Mouse (Mus musculus): ENCODE results near the gene Sytl3. TPM values are rescaled to one million over a fixed set of nuclear protein-coding genes. Genes with fewer than 3 reads are reported as not detected.

The Sytl3 gene
- polyA plus RNA-seq, 1 experiment, result 0.14 TPM

DNA sequence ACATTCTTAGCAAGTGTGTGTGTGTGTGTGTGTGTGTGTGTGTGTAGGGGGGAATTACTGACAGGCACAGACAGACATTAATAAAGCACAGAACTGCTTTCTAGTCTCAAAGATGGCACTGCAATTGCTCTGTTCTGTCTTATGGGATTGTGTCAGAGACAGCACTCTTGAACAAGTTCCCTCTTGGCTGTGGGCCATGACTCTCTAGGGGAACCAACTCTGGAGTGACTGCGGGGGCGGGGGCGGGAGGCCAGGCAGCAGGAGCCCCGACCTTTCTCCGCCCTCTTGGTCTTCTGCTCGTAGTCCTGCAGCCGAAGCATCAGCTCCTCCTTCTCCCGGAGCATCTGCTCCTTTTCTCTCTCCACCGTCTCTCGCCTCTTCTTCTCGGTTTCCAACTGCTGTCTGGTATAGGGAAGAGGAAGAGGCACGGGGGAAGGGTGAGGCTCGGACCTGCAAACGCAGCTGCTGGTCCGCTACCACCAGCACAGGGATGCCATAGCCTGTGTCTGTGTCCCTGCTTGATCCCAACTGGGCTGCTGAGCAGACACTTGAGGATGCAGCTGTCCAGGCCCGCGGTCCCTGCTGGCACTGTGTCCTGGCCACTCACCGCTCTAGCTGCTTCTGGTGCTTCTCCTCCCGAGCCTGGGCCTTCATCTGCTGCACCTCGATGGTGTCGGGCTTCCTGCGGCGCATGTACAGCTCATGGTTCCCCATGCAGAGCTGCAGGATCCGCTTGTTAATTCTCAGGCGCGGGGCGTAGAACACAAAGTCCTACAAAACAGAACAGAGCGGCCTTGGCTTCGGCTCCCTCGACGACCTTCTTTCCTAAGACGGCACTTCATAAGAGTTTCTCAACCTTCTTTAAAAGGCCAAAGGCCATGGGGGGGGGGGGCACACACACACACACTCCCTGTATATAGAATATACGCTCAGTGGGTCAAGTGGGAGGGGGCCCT is 83.5 kb downstream of the Sytl3 start:
- peaks cover 78% of the 10 kb centered on the region for H3K36me3 ChIP-seq (ENCODE audit: control insufficient read depth, insufficient read depth)
- H3K4me3 ChIP-seq (ENCODE audit: insufficient read depth, poor library complexity, severe bottlenecking), result no peak overlapping the region
- no peaks in the 10 kb centered on the region for H3K27me3 ChIP-seq (ENCODE audit: control insufficient read depth, insufficient read depth, insufficient read length)
- H3K79me3 ChIP-seq (ENCODE audit: low read depth), result no peaks in the 10 kb centered on the region
- H3K79me2 ChIP-seq (ENCODE audit: control insufficient read depth, insufficient read depth), result no peaks in the 10 kb centered on the region
- TF ChIP-seq USF1 (IDR thresholded peaks at IDR 0.05; ENCODE audit: low read depth) (no peak), CTCF (IDR thresholded peaks at IDR 0.05; ENCODE audit: control insufficient read depth, insufficient read depth, insufficient read length) (no peak), CEBPB (IDR thresholded peaks at IDR 0.05; ENCODE audit: low read depth) (no peak), FOSL1 (IDR thresholded peaks at IDR 0.05; ENCODE audit: insufficient read depth, low read length, poor library complexity, severe bottlenecking) (no peak), MYOD1 (IDR thresholded peaks at IDR 0.05; ENCODE audit: control insufficient read depth, insufficient read length, low read depth) (no peak), MYOG (IDR thresholded peaks at IDR 0.05; ENCODE audit: control insufficient read depth, extremely low read depth, insufficient read length) (no peak), MAX (IDR thresholded peaks at IDR 0.05) (no peak)
- no peak overlapping the region for H3ac ChIP-seq (ENCODE audit: control insufficient read depth, insufficient read length, low read depth)

DNA sequence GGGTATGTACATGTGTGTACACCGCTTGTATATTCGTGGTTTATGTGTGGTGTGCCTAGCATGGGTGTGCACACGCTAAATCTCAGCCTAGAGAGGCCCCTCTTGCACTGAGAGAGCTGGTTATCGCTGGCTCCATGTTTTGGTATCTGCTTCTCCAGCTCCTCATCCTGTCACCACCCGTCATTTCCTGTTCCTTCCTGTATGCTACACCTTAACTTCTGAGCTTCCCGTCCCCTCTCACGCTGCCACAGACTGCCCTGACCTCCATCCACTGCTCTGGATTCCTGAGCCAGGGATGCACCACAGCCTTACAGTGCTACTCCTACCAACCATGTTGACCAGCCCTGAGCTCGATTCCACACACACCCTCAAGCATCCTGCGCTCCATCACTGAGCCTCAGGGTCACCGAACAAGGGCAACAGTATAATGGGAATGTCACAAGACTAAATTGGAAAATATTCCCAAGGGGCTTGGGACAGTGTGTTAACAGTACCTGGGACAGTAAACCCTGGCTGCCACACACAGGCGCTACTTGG is 84.2 kb downstream of the Sytl3 start:
- Histone ChIP-seq H3K27me3 (ENCODE audit: control insufficient read depth, insufficient read depth, insufficient read length) (no peaks in the 10 kb centered on the region), H3K4me3 (ENCODE audit: insufficient read depth, poor library complexity, severe bottlenecking) (no peak overlapping the region), H3K79me3 (ENCODE audit: low read depth) (no peaks in the 10 kb centered on the region), H3K36me3 (ENCODE audit: control insufficient read depth, insufficient read depth) (peaks cover 80% of the 10 kb centered on the region), H3K79me2 (ENCODE audit: control insufficient read depth, insufficient read depth) (peaks cover 5% of the 10 kb centered on the region), H3ac (ENCODE audit: control insufficient read depth, insufficient read length, low read depth) (no peak overlapping the region)
- TF ChIP-seq MAX (IDR thresholded peaks at IDR 0.05), result no peak
- no peak for TF ChIP-seq FOSL1 (IDR thresholded peaks at IDR 0.05; ENCODE audit: insufficient read depth, low read length, poor library complexity, severe bottlenecking)

DNA sequence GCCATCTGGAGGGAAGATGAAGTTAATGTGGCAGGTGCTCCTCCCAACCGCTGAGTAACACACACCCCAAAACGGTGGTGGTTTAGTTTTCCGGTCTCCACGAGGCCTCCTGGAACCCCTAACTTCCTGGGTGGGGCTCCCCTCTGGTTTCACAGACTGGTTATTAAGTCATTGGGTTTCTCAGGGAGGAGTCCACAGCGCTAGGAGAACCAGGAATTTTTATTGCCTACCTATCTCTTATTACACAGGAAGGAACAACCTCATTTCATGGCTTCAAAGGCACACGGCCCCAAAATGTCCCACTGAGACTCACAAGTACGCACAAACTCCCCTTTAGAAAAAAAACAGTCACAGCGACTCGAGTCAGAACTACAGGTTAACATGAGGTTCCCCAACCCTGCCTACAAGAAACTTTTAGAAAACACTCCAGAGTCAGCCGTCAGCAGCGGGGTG is 84.9 kb downstream of the Sytl3 start:
- TF ChIP-seq CEBPB (IDR thresholded peaks at IDR 0.05; ENCODE audit: low read depth) (no peak), FOSL1 (IDR thresholded peaks at IDR 0.05; ENCODE audit: insufficient read depth, low read length, poor library complexity, severe bottlenecking) (no peak), MYOD1 (IDR thresholded peaks at IDR 0.05; ENCODE audit: control insufficient read depth, insufficient read length, low read depth) (peak; percentile 6), MAX (IDR thresholded peaks at IDR 0.05) (no peak), MYOG (IDR thresholded peaks at IDR 0.05; ENCODE audit: control insufficient read depth, extremely low read depth, insufficient read length) (no peak)
- H3K79me2 ChIP-seq (ENCODE audit: control insufficient read depth, insufficient read depth), result peaks cover 12% of the 10 kb centered on the region
- no peaks in the 10 kb centered on the region for H3K27me3 ChIP-seq (ENCODE audit: control insufficient read depth, insufficient read depth, insufficient read length)
- H3K4me3 ChIP-seq (ENCODE audit: insufficient read depth, poor library complexity, severe bottlenecking), result no peak overlapping the region
- H3ac ChIP-seq (ENCODE audit: control insufficient read depth, insufficient read length, low read depth), result no peak overlapping the region
- no peaks in the 10 kb centered on the region for H3K79me3 ChIP-seq (ENCODE audit: low read depth)
- peaks cover 80% of the 10 kb centered on the region for H3K36me3 ChIP-seq (ENCODE audit: control insufficient read depth, insufficient read depth)

- no peak overlapping the region for H3ac ChIP-seq (ENCODE audit: control insufficient read depth, insufficient read length, low read depth)
- H3K36me3 ChIP-seq (ENCODE audit: control insufficient read depth, insufficient read depth), result peaks cover 77% of the 10 kb centered on the region
- TF ChIP-seq USF1 (IDR thresholded peaks at IDR 0.05; ENCODE audit: low read depth) (no peak), MAX (IDR thresholded peaks at IDR 0.05) (no peak), CEBPB (IDR thresholded peaks at IDR 0.05; ENCODE audit: low read depth) (no peak), MYOG (IDR thresholded peaks at IDR 0.05; ENCODE audit: control insufficient read depth, extremely low read depth, insufficient read length) (no peak), MYOD1 (IDR thresholded peaks at IDR 0.05; ENCODE audit: control insufficient read depth, insufficient read length, low read depth) (no peak), CTCF (IDR thresholded peaks at IDR 0.05; ENCODE audit: control insufficient read depth, insufficient read depth, insufficient read length) (no peak)
- H3K27me3 ChIP-seq (ENCODE audit: control insufficient read depth, insufficient read depth, insufficient read length), result no peaks in the 10 kb centered on the region
- peaks cover 12% of the 10 kb centered on the region for H3K79me2 ChIP-seq (ENCODE audit: control insufficient read depth, insufficient read depth)
- H3K4me3 ChIP-seq (ENCODE audit: insufficient read depth, poor library complexity, severe bottlenecking), result no peak overlapping the region
- H3K79me3 ChIP-seq (ENCODE audit: low read depth), result no peaks in the 10 kb centered on the region
Observed at GRCm38 (mm10) chr17:6744366-6744765, 85.5 kb downstream of the Sytl3 start.

DNA sequence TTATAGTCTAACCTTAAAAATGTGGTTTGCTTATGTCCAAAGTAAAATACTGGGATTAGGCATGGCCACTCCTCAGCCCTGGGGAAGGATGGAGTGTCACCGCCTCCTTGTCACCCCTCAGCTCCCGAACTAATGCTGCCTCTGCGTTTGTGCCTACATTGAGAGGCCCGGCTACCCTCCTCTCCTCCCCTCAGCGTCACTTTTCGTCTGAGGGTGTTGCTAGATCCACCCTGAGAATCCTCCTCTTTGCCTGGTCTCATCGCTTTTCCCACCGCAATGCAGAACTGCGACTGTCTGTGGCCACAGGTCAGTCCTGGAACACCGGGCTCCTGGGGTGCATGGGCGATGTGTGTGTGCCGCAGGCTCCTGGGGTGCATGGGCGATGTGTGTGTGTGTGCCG is 86.0 kb downstream of the Sytl3 start:
- Histone ChIP-seq H3K4me3 (ENCODE audit: insufficient read depth, poor library complexity, severe bottlenecking) (no peak overlapping the region), H3K27me3 (ENCODE audit: control insufficient read depth, insufficient read depth, insufficient read length) (no peaks in the 10 kb centered on the region), H3ac (ENCODE audit: control insufficient read depth, insufficient read length, low read depth) (no peak overlapping the region), H3K36me3 (ENCODE audit: control insufficient read depth, insufficient read depth) (peaks cover 74% of the 10 kb centered on the region), H3K79me3 (ENCODE audit: low read depth) (no peaks in the 10 kb centered on the region), H3K79me2 (ENCODE audit: control insufficient read depth, insufficient read depth) (peaks cover 12% of the 10 kb centered on the region)
- TF ChIP-seq MAX (IDR thresholded peaks at IDR 0.05) (no peak), FOSL1 (IDR thresholded peaks at IDR 0.05; ENCODE audit: insufficient read depth, low read length, poor library complexity, severe bottlenecking) (no peak)

GRCm38 (mm10) chr17:6745503-6745902 is 86.6 kb downstream of the Sytl3 start:
- Histone ChIP-seq H3K27me3 (ENCODE audit: control insufficient read depth, insufficient read depth, insufficient read length) (no peaks in the 10 kb centered on the region), H3K79me2 (ENCODE audit: control insufficient read depth, insufficient read depth) (peaks cover 12% of the 10 kb centered on the region), H3K4me3 (ENCODE audit: insufficient read depth, poor library complexity, severe bottlenecking) (no peak overlapping the region), H3ac (ENCODE audit: control insufficient read depth, insufficient read length, low read depth) (no peak overlapping the region), H3K36me3 (ENCODE audit: control insufficient read depth, insufficient read depth) (peaks cover 72% of the 10 kb centered on the region), H3K79me3 (ENCODE audit: low read depth) (no peaks in the 10 kb centered on the region)
- no peak for TF ChIP-seq CTCF (IDR thresholded peaks at IDR 0.05; ENCODE audit: control insufficient read depth, insufficient read depth, insufficient read length)
- no peak for TF ChIP-seq MAX (IDR thresholded peaks at IDR 0.05)
- no peak for TF ChIP-seq FOSL1 (IDR thresholded peaks at IDR 0.05; ENCODE audit: insufficient read depth, low read length, poor library complexity, severe bottlenecking)
- no peak for TF ChIP-seq USF1 (IDR thresholded peaks at IDR 0.05; ENCODE audit: low read depth)
- no peak for TF ChIP-seq MYOD1 (IDR thresholded peaks at IDR 0.05; ENCODE audit: control insufficient read depth, insufficient read length, low read depth)
- TF ChIP-seq CEBPB (IDR thresholded peaks at IDR 0.05; ENCODE audit: low read depth), result no peak
- TF ChIP-seq MYOG (IDR thresholded peaks at IDR 0.05; ENCODE audit: control insufficient read depth, extremely low read depth, insufficient read length), result no peak
